Mouse (Mus musculus) heart, postnatal 0 days (tissue): Measurements from ENCODE around the gene Atxn7.

Experiments
- CTCF ChIP-seq: IDR thresholded peaks from 2 replicates; pipeline ENCODE4 v1.5.1; 2016; ENCODE audit warnings: antibody characterized with exemption, control low read depth, low read depth
- EP300 ChIP-seq: IDR thresholded peaks from 2 replicates; pipeline ENCODE4 v1.6.1; 2016; ENCODE audit warnings: antibody characterized with exemption, low read depth

DNA sequence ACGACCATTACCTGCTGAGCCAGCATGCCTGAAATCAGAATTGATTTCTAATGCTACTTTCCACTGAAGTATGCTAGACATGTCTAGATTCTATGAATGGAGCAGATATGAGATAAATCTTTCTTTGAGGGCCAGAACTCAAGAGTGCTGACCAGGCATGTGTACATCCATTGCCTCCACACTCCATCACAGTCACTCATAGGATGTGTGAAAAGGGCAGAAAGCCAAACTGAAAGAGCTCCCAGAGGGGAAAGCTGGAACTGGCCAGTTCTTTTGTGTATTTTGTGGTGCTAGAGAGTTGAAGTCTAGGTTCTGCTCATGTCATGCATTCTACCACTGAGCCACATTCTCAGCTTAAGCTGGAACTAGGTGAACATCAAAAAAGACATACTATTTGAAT, 16.3 kb downstream of the Atxn7 start:
- TF ChIP-seq CTCF, result no peak
- TF ChIP-seq EP300, result no peak
